Mouse (Mus musculus) bone marrow macrophage, adult 2 months (primary cell): ENCODE results near the gene Pbx2. TPM values are rescaled to one million over a fixed set of nuclear protein-coding genes. Genes with fewer than 3 reads are reported as not detected.

Source experiments
- H3K27ac ChIP-seq: 2 replicates; pipeline ENCODE4 v1.5.1; 2012; ENCODE audit warnings: low read depth, low read length; ENCODE audit not compliant: insufficient read depth
- H3K4me1 ChIP-seq: 2 replicates; pipeline ENCODE4 v1.6.1; 2012; ENCODE audit warnings: low read length; ENCODE audit not compliant: control insufficient read depth, insufficient read depth
- H3K4me3 ChIP-seq: 2 replicates; pipeline ENCODE4 v1.5.1; 2012; ENCODE audit warnings: mild to moderate bottlenecking, low read length, moderate library complexity; ENCODE audit not compliant: insufficient read depth
- CTCF ChIP-seq: IDR thresholded peaks from 2 replicates; pipeline ENCODE4 v1.5.1; 2012; ENCODE audit warnings: low read depth, mild to moderate bottlenecking, low read length, moderate library complexity
- POLR2A ChIP-seq: IDR thresholded peaks from 2 replicates; pipeline ENCODE4 v1.6.1; 2012; ENCODE audit warnings: mild to moderate bottlenecking, low read depth, low read length, borderline replicate concordance
- polyA plus RNA-seq: library from polyadenylated mRNA; stranded (reverse); fragments of >200 nt; gene quantifications from 2 replicates; pipeline ENCODE4 v1.2.4, GENCODE M21; 2012; ENCODE audit not compliant: missing spikeins, insufficient read depth, insufficient read length

Pbx2 gene
- polyA plus RNA-seq, 1 experiment: 85.9 TPM

DNA sequence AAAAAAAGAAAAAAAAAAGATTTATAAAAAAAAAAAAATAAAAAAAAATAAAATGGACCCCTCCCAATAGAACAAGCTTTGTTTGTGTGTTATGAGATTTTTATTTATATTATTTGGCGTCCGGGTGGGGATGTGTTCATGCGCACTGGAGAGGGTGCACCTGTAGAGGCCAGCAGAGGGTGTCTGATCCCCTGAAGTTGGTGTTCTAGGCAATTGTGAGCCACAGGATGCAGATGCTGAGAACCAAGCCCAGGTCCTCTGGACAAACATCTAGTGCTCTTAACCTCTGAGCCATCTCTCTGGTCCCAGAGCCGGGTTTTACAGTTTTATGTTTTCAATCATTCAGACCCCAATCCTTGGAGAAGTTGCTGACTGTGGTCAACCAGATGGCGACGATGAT lies 30.6 kb upstream of the Pbx2 start:
- Histone ChIP-seq H3K27ac (no peak overlapping the region), H3K4me1 (peaks cover 27% of the 10 kb centered on the region), H3K4me3 (no peak overlapping the region)
- TF ChIP-seq CTCF (no peak), POLR2A (no peak)

DNA sequence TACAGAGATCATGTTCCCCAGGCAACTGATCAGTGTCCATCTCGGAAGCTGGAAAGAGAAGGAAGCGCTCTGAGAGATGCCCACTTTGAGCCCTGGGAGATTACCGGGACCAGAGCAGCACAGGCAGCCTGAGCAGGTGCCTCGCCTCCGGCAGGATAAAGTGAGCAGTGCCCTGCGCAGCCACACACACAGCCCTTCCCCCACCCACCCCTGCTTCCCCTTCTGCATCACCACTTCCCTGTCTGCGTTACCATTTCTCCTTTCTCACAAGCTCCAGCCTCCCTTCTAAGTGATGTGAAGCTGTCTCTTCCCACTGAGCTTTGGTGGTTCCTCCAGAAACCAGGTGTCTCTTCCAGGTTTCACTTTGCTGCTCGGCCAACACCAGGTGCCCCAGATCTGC lies 29.9 kb upstream of the Pbx2 start:
- Histone ChIP-seq H3K4me3 (no peak overlapping the region), H3K27ac (no peak overlapping the region; the same call in 1 of the 2 replicates), H3K4me1 (peaks cover 22% of the 10 kb centered on the region)
- TF ChIP-seq POLR2A (no peak), CTCF (no peak)

DNA sequence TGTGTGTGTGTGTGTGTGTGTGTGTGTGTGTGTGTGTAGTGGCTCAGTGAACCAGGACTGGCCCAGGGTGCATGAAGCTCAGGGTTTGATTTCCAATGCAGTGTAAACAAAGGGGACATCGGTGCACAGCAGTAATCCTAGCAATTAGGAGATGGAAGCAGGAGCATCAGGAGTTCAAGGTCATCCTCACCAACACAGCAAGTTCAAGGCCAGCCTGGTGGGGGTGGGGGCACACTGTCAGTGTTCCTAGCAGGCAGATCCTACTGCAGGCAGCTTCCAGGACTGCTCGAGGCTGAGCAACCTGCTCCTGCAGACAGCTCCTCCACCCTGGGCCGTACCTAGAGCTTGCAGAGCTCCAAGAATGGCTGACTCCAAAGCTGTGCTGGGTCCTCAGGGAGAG lies 28.5 kb upstream of the Pbx2 start:
- Histone ChIP-seq H3K27ac (no peak overlapping the region), H3K4me1 (peaks cover 11% of the 10 kb centered on the region), H3K4me3 (no peak overlapping the region)
- no peak for TF ChIP-seq CTCF
- TF ChIP-seq POLR2A: no peak

DNA sequence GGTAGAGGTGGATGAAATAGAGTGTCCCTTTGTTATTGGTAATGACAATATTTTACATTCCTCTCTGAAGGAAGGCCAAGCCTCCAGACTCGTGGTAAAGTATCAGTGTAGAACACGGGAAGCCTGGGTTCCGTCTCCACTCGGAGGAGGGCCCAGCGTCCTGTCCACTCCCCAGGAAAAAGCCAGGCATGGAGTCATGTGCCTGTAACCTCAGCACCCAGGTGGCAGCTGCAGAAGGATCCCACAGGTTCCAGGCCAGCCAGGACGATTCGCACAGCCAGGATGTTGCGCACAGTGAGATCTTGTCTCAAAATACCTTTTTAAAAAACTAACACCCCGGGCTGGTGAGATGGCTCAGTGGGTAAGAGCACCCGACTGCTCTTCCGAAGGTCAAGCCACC lies 27.7 kb upstream of the Pbx2 start:
- Histone ChIP-seq H3K4me3 (no peak overlapping the region), H3K27ac (no peak overlapping the region), H3K4me1 (peaks cover 11% of the 10 kb centered on the region)
- TF ChIP-seq POLR2A: no peak
- no peak for TF ChIP-seq CTCF

DNA sequence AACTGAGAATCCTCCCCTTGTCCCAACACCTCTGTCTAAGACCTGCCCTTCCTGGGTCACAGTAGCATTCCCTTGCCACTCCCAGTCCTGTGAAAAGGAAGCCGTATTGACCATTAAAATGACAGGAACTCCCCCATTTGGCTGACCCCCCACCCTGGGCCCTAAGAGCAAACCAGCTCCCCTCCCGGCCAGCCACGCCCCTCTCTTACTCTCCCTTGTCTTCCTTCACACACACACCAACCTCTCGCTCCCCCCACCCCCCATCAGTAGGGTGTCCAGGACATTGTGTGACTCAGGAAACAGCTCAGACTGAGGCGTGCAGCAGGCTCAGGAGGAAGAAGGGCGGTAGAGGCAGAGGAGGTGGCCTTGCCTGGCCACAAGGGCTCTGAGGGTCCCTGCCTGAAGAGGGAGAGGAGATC lies 27.1 kb upstream of the Pbx2 start, which contains the start of gene Notch4:
Gene Notch4 (plus strand): TSS at position 266 of the 419 bp plus-strand sequence.
- Histone ChIP-seq H3K4me1 (peaks cover 11% of the 10 kb centered on the region), H3K27ac (no peak within 1 kb of the TSS), H3K4me3 (no peak within 1 kb of the TSS)
- TF ChIP-seq POLR2A: no peak
- no peak for TF ChIP-seq CTCF

DNA sequence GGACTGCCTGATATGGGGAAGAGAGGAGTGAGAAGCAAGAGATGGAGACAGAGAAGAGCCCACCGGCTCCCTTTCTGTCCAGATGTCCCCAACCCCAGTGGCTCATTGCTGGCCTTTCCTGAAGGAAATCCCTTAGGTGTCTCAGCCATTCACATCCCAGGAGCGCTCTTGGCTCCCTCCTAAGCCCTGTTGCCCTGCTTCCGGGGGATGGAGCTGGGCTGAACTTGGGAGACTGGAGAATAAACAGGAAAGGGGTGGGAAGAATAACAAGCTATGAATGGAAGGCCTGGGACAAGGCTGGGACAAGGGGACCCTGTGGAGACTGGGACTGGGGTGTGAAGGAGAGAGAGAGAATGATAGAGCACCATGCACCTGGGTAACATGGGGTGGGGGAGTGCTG lies 26.3 kb upstream of the Pbx2 start:
- H3K4me1 ChIP-seq: peaks cover 11% of the 10 kb centered on the region
- no peak overlapping the region for H3K27ac ChIP-seq
- TF ChIP-seq POLR2A: no peak
- TF ChIP-seq CTCF: no peak
- H3K4me3 ChIP-seq: no peak overlapping the region

DNA sequence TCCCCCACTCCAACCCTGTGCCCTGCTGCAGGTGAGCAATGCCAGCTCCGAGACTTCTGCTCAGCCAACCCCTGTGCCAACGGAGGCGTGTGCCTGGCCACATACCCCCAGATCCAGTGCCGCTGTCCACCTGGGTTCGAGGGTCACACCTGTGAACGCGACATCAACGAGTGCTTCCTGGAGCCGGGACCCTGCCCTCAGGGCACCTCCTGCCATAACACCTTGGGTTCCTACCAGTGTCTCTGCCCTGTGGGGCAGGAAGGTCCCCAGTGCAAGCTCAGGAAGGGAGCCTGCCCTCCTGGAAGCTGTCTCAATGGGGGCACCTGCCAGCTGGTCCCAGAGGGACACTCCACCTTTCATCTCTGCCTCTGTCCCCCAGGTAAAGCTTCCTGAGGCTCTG lies 23.8 kb upstream of the Pbx2 start:
- no peak overlapping the region for H3K27ac ChIP-seq
- no peak overlapping the region for H3K4me3 ChIP-seq
- peaks cover 3% of the 10 kb centered on the region; the same call in 1 of the 2 replicates for H3K4me1 ChIP-seq
- TF ChIP-seq POLR2A (no peak), CTCF (no peak)

DNA sequence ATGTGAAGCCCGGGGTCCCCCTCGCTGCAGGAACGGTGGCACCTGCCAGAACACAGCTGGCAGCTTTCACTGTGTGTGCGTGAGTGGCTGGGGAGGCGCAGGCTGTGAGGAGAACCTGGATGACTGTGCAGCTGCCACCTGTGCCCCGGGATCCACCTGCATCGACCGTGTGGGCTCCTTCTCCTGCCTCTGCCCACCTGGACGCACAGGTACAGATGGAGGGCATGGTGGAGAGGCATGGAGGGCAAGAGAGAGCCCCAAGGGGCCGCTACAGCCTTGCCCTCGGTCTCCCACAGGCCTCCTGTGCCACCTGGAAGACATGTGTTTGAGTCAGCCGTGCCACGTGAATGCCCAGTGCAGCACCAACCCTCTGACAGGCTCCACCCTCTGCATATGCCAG lies 22.6 kb upstream of the Pbx2 start:
- TF ChIP-seq CTCF: no peak
- TF ChIP-seq POLR2A: no peak
- Histone ChIP-seq H3K4me1 (peaks cover 3% of the 10 kb centered on the region; the same call in 1 of the 2 replicates), H3K27ac (no peak overlapping the region), H3K4me3 (no peak overlapping the region)

- Histone ChIP-seq H3K4me3 (no peak overlapping the region), H3K27ac (no peak overlapping the region), H3K4me1 (no peaks in the 10 kb centered on the region)
- no peak for TF ChIP-seq POLR2A
- no peak for TF ChIP-seq CTCF
Observed at GRCm38 (mm10) chr17:34569919-34570318, 21.1 kb upstream of the Pbx2 start.

DNA sequence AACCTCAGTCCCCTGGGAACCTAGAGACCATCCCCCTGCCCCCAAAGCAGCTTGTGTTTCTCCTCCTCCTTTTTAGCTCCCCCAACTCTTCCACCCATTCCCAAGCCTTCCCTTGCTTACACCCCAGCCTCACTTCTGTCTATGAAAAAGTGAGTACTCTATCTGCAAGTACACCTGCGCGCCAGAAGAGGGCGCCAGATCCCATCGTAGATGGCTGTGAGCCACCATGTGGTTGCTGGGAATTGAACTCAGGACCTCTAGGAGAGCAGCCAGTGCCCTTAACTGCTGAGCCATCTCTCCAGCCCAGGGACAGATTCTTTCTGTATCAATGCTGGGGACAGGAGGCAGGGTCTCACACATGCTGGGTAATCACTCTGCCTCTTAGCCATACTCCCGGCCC lies 19.2 kb upstream of the Pbx2 start:
- peak; percentile 51 for TF ChIP-seq CTCF
- no peak for TF ChIP-seq POLR2A

DNA sequence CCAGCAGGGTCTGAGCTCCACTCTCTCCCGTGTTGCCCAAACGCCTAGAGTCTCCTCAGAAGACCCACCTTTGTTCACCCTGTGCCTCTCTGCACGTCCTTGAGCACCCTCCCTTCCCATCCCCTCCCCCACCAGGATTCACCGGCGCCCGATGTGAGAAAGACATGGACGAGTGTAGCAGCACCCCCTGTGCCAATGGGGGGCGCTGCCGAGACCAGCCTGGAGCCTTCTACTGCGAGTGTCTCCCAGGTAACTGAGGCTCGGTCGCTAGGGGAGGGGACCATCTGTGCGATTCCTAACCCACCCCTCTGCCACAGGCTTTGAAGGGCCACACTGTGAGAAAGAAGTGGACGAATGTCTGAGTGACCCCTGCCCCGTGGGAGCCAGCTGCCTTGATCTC lies 18.7 kb upstream of the Pbx2 start:
- H3K27ac ChIP-seq: no peak overlapping the region
- TF ChIP-seq POLR2A (no peak), CTCF (no peak)
- H3K4me1 ChIP-seq: peaks cover under 1% of the 10 kb centered on the region
- H3K4me3 ChIP-seq: no peak overlapping the region

More for the DNA sequence above, 19.2 kb upstream of the Pbx2 start:
- H3K4me3 ChIP-seq: no peak overlapping the region
- H3K27ac ChIP-seq: no peak overlapping the region
- H3K4me1 ChIP-seq: no peaks in the 10 kb centered on the region
